Mouse (Mus musculus): ENCODE data around the gene Svopl. TPM values are rescaled to one million over a fixed set of nuclear protein-coding genes. Genes with fewer than 3 reads are reported as not detected.

Gene Svopl
- polyA plus RNA-seq (2017; shearing (Covaris generic)): under 1 TPM in 1 of 2 experiments, not detected in 1; 0.13 TPM

- no peak for ATAC-seq
Observed at GRCm38 (mm10) chr6:38046838-38047237, at the start of gene Svopl. Gene Svopl (minus strand): TSS chr6:38046996.

- ATAC-seq: no peak
Observed at GRCm38 (mm10) chr6:38094701-38095100, 47.9 kb upstream of the Svopl start.

GRCm38 (mm10) chr6:38092539-38092938, 45.7 kb upstream of the Svopl start:
- ATAC-seq: no peak

GRCm38 (mm10) chr6:38087242-38088026, 40.6 kb upstream of the Svopl start:
- ATAC-seq: no peak

- no peak for ATAC-seq
Observed at GRCm38 (mm10) chr6:38083204-38083603, 36.4 kb upstream of the Svopl start.

GRCm38 (mm10) chr6:38081727-38082341, 35.0 kb upstream of the Svopl start:
- no peak for ATAC-seq

GRCm38 (mm10) chr6:38080364-38080763, 33.6 kb upstream of the Svopl start:
- no peak for ATAC-seq

GRCm38 (mm10) chr6:38073592-38073991, 26.8 kb upstream of the Svopl start:
- no peak for ATAC-seq

GRCm38 (mm10) chr6:38072137-38072796, 25.5 kb upstream of the Svopl start:
- ATAC-seq: no peak

GRCm38 (mm10) chr6:38071256-38071655, 24.5 kb upstream of the Svopl start:
- no peak for ATAC-seq

- ATAC-seq: peak; percentile 69
Observed at GRCm38 (mm10) chr6:38066215-38066614, 19.4 kb upstream of the Svopl start.

- ATAC-seq: peak; percentile 23
Observed at GRCm38 (mm10) chr6:38065501-38066122, 18.8 kb upstream of the Svopl start.

GRCm38 (mm10) chr6:38065122-38065500, 18.3 kb upstream of the Svopl start:
- ATAC-seq: no peak

GRCm38 (mm10) chr6:38064621-38065020, 17.8 kb upstream of the Svopl start:
- ATAC-seq: no peak

GRCm38 (mm10) chr6:38058805-38059204, 12.0 kb upstream of the Svopl start:
- no peak for ATAC-seq

GRCm38 (mm10) chr6:38055471-38056330, 8.9 kb upstream of the Svopl start:
- ATAC-seq: no peak

- no peak for ATAC-seq
Observed at GRCm38 (mm10) chr6:38049601-38050000, 2.8 kb upstream of the Svopl start.

- peak; percentile 49 for ATAC-seq
Observed at GRCm38 (mm10) chr6:38048800-38049561, 2.2 kb upstream of the Svopl start.

- ATAC-seq: no peak
Observed at GRCm38 (mm10) chr6:38048003-38048402, 1.2 kb upstream of the Svopl start.

- ATAC-seq: no peak
Observed at GRCm38 (mm10) chr6:38032801-38033566, 13.8 kb downstream of the Svopl start.

Measured in activated CD4-positive, CD25-positive, alpha-beta regulatory T cell, adult 4 months (primary cell).